Mouse (Mus musculus) heart, adult 2 months (tissue): Measurements from ENCODE around the gene Nfatc2ip.

Experiments
- CTCF ChIP-seq: fragments of 200-600 bp; IDR thresholded peaks from 2 replicates; pipeline ENCODE4 v1.8.1; 2022; ENCODE audit warnings: antibody characterized with exemption, mild to moderate bottlenecking, moderate library complexity
- EP300 ChIP-seq: fragments of 200-500 bp; IDR thresholded peaks from 2 replicates; pipeline ENCODE4 v1.6.1; 2011; ENCODE audit warnings: low read depth, low read length, control low read depth; ENCODE audit not compliant: insufficient read depth
- POLR2A ChIP-seq: fragments of 200-500 bp; IDR thresholded peaks from 2 replicates; pipeline ENCODE4 v1.6.1; 2011; ENCODE audit warnings: mild to moderate bottlenecking, low read depth, low read length, control low read depth; ENCODE audit not compliant: insufficient read depth

GRCm38 (mm10) chr7:126353994-126354365, 42.6 kb downstream of the Nfatc2ip start:
- TF ChIP-seq CTCF, result no peak
- TF ChIP-seq POLR2A, result no peak
- TF ChIP-seq EP300, result no peak
